Mouse (Mus musculus): ENCODE results near the gene Sf3b4. TPM values are rescaled to one million over a fixed set of nuclear protein-coding genes. Genes with fewer than 3 reads are reported as not detected.

Gene Sf3b4
- 4.1 TPM for polyA plus RNA-seq (2014; fragmentation: Illumina TruSeq; extraction: RNeasy Lipid Tissue Mini Kit (QIAGEN cat#74804); ENCODE audit: low read depth, low replicate concordance)

GRCm38 (mm10) chr3:96172197-96173178, at the start of gene Sf3b4:
Sf3b4 (plus strand) TSS chr3:96172332.

DNA sequence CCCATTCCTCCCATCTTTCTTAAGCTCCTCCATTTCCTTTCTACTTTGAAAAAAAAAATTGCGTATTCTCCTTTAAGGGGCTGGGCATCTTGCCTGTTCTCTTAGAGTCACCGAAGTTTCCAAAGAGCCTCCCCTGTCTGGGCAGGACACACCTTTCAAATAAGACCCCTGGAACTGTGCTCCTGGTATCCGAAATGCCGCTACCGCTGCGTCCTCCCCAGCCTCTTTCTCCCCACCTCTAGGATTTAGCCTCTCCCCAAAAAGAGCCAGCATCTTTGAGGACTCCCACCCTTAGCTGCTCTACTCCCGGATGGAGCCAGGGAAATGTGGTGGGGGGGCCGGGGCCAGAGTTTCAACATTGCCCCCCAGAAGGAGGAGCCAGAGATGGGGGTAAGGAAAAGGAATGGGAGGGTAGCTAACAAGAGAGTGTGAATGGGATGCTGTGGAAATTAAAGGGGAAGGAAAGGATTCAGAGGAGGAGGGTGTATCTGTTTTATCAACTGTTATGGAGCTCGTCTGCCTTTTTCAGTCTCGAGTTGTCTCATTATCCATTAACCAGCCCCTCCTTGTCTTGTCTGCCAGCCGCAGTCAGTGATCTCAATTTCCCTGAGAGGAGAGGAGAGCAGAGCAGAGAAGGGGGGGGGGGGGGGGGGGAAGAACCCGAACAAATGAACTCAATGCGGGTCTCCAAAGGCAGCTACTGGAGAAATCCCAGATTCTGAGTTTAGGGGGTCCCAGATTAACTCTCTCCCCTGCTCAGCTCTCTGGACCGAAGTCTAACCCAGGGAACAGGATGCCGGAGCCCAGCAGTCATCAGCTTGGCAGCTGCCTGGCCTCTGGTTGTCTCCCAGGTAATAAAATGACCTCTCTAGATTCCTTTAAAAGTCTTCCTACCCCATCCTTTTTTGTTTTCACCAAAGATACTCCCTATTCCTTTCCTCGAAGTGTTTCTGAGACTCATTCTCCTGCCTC, 10.0 kb upstream of the Sf3b4 start, which contains the start of gene Mtmr11:
Gene Mtmr11 (plus strand): TSS at position 136 of the 972 bp plus-strand sequence.

DNA sequence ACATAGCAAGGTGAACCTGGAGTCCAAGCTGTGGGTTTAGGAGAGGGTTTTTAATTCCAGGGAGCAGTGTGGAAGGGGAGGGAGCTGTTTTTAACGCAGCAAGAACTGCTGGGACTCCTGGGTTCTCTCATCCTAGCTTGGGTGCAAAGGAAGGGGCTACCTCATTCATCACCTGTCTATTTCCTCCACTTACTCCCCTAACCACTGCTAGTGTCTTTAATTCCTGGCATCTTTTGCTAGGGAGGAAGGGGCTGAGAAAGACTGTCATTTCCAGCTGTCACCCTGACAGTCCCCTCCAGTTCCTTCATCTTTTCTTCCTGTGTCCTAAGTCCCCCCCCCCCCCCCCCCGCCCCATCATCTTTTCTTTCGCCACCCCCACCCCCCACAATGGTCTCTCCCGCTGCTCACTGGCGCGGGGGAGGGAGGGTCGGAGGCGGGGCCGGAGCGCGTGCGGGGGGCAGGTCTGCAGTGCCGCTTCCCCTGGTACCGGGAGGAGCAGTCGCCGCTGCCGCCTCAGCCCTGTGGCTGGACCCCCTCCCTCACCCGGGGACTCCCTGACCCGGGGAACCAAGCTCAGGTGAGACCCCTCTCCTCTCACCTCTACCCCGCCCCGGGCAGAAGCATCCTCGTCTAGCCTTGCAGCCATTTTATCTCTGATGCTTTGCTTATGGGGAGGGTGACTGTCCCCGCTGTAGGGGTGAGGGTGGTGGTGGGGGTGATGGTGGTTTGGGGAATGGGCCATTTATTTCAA, 8.8 kb downstream of the Sf3b4 start, which contains the start of gene Sv2a:
Gene Sv2a (plus strand): TSS at position 425 of the 751 bp plus-strand sequence.

GRCm38 (mm10) chr3:96219661-96220130, 47.6 kb downstream of the Sf3b4 start, which contains the start of the genes Bola1 and Hist2h2ab:
Bola1 (minus strand) TSS chr3:96219709.
Hist2h2ab (plus strand) TSS chr3:96219865.

DNA sequence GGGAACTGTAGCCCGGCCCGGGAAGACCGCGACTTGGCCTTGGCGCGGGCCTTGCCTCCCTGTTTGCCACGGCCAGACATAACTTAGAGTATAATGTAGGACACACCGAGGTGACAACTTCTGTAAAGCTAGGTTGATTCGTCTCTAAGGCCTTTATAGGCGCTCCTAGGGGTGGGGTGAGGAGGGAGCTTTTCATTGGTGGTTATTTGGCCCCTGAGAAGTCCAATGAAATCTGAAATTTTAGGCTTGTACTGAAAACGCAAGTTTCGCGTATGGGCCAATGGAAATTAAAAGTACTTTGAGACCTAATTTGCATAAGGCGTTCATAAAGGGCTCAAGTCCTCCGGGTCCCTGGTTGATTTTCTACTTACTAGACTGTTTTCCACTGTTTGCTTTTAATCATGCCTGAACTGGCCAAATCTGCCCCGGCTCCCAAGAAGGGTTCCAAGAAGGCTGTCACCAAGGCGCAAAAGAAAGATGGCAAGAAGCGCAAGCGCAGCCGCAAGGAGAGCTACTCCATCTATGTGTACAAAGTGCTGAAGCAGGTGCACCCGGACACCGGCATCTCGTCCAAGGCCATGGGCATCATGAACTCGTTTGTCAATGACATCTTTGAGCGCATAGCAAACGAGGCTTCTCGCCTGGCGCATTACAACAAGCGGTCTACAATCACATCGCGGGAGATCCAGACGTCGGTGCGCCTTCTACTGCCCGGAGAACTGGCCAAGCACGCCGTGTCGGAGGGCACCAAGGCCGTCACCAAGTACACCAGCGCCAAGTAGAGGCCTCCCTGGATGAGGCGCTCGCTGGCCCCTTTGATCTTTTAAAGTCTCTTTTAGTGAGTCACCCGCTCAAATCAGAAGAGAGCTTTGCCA, 48.9 kb downstream of the Sf3b4 start, which contains the start of the genes Hist2h2ac and Hist2h2be:
Gene Hist2h2ac (minus strand): TSS at position 116 of the 875 bp plus-strand sequence.
Gene Hist2h2be (plus strand): TSS at position 355 of the 875 bp plus-strand sequence.

Other genes starting within 250 kb of the Sf3b4 start
- gene Anp32e, start 243.1 kb upstream of the Sf3b4 start, polyA plus RNA-seq (2014; fragmentation: Illumina TruSeq; extraction: RNeasy Lipid Tissue Mini Kit (QIAGEN cat#74804); ENCODE audit: low read depth, low replicate concordance): 28.9 TPM
- gene Plekho1, start 176.3 kb upstream of the Sf3b4 start, polyA plus RNA-seq (2014; fragmentation: Illumina TruSeq; extraction: RNeasy Lipid Tissue Mini Kit (QIAGEN cat#74804); ENCODE audit: low read depth, low replicate concordance): 1.3 TPM
- 18.5 TPM for gene Vps45, start 113.9 kb upstream of the Sf3b4 start, polyA plus RNA-seq (2014; fragmentation: Illumina TruSeq; extraction: RNeasy Lipid Tissue Mini Kit (QIAGEN cat#74804); ENCODE audit: low read depth, low replicate concordance)
- gene Otud7b, start 67.8 kb upstream of the Sf3b4 start, polyA plus RNA-seq (2014; fragmentation: Illumina TruSeq; extraction: RNeasy Lipid Tissue Mini Kit (QIAGEN cat#74804); ENCODE audit: low read depth, low replicate concordance): 9.9 TPM
- gene Mtmr11, start 10.3 kb upstream of the Sf3b4 start, polyA plus RNA-seq (2014; fragmentation: Illumina TruSeq; extraction: RNeasy Lipid Tissue Mini Kit (QIAGEN cat#74804); ENCODE audit: low read depth, low replicate concordance): 1.4 TPM
- gene Sv2a, start 8.8 kb downstream of the Sf3b4 start, polyA plus RNA-seq (2014; fragmentation: Illumina TruSeq; extraction: RNeasy Lipid Tissue Mini Kit (QIAGEN cat#74804); ENCODE audit: low read depth, low replicate concordance): not detected
- gene Bola1, start 47.4 kb downstream of the Sf3b4 start, polyA plus RNA-seq (2014; fragmentation: Illumina TruSeq; extraction: RNeasy Lipid Tissue Mini Kit (QIAGEN cat#74804); ENCODE audit: low read depth, low replicate concordance): 3.3 TPM
- not detected for gene Hist2h2ab, start 47.5 kb downstream of the Sf3b4 start, polyA plus RNA-seq (2014; fragmentation: Illumina TruSeq; extraction: RNeasy Lipid Tissue Mini Kit (QIAGEN cat#74804); ENCODE audit: low read depth, low replicate concordance)
- not detected for gene Hist2h2ac, start 48.5 kb downstream of the Sf3b4 start, polyA plus RNA-seq (2014; fragmentation: Illumina TruSeq; extraction: RNeasy Lipid Tissue Mini Kit (QIAGEN cat#74804); ENCODE audit: low read depth, low replicate concordance)
- 2.7 TPM for gene Hist2h2be, start 48.8 kb downstream of the Sf3b4 start, polyA plus RNA-seq (2014; fragmentation: Illumina TruSeq; extraction: RNeasy Lipid Tissue Mini Kit (QIAGEN cat#74804); ENCODE audit: low read depth, low replicate concordance)
- gene Hist2h3c2, start 66.8 kb downstream of the Sf3b4 start, polyA plus RNA-seq (2014; fragmentation: Illumina TruSeq; extraction: RNeasy Lipid Tissue Mini Kit (QIAGEN cat#74804); ENCODE audit: low read depth, low replicate concordance): 2.9 TPM
- gene Hist2h2aa2, start 67.9 kb downstream of the Sf3b4 start, polyA plus RNA-seq (2014; fragmentation: Illumina TruSeq; extraction: RNeasy Lipid Tissue Mini Kit (QIAGEN cat#74804); ENCODE audit: low read depth, low replicate concordance): not detected
- gene Hist2h2aa1, start 73.2 kb downstream of the Sf3b4 start, polyA plus RNA-seq (2014; fragmentation: Illumina TruSeq; extraction: RNeasy Lipid Tissue Mini Kit (QIAGEN cat#74804); ENCODE audit: low read depth, low replicate concordance): not detected
- gene Hist2h3c1, start 74.4 kb downstream of the Sf3b4 start, polyA plus RNA-seq (2014; fragmentation: Illumina TruSeq; extraction: RNeasy Lipid Tissue Mini Kit (QIAGEN cat#74804); ENCODE audit: low read depth, low replicate concordance): 21.3 TPM
- gene Hist2h4, start 91.0 kb downstream of the Sf3b4 start, polyA plus RNA-seq (2014; fragmentation: Illumina TruSeq; extraction: RNeasy Lipid Tissue Mini Kit (QIAGEN cat#74804); ENCODE audit: low read depth, low replicate concordance): 0.48 TPM
- not detected for gene Hist2h3b, start 96.3 kb downstream of the Sf3b4 start, polyA plus RNA-seq (2014; fragmentation: Illumina TruSeq; extraction: RNeasy Lipid Tissue Mini Kit (QIAGEN cat#74804); ENCODE audit: low read depth, low replicate concordance)
- gene Hist2h2bb, start 97.4 kb downstream of the Sf3b4 start, polyA plus RNA-seq (2014; fragmentation: Illumina TruSeq; extraction: RNeasy Lipid Tissue Mini Kit (QIAGEN cat#74804); ENCODE audit: low read depth, low replicate concordance): not detected
- 1.2 TPM for gene Fcgr1, start 121.6 kb downstream of the Sf3b4 start, polyA plus RNA-seq (2014; fragmentation: Illumina TruSeq; extraction: RNeasy Lipid Tissue Mini Kit (QIAGEN cat#74804); ENCODE audit: low read depth, low replicate concordance)

All from liver, adult 10 weeks (tissue).